Mouse (Mus musculus) kidney, embryonic 16.5 days (tissue): ENCODE data around the gene Zrsr1. TPM values are rescaled to one million over a fixed set of nuclear protein-coding genes. Genes with fewer than 3 reads are reported as not detected.

ENCODE experiments used
- ATAC-seq: fragments of 200-750 bp; cut with Nextera tagmentation; 2 replicates; pipeline ENCODE4 v1.8.0; 2017; ENCODE audit warnings: moderate TSS enrichment; ENCODE audit not compliant: low FRiP score, low TSS enrichment
- H3K27ac ChIP-seq: fragments of 300-500 bp; sonication (generic); 2 replicates; pipeline ENCODE4 v1.5.1; 2014; ENCODE audit warnings: low read length
- H3K27me3 ChIP-seq: fragments of 300-500 bp; sonication (generic); 2 replicates; pipeline ENCODE4 v1.6.1; 2014; ENCODE audit warnings: low read length, control low read depth, mixed read lengths; ENCODE audit not compliant: insufficient read depth
- H3K36me3 ChIP-seq: fragments of 300-500 bp; sonication (generic); 2 replicates; pipeline ENCODE4 v1.6.1; 2014; ENCODE audit warnings: low read length, control low read depth, mixed read lengths; ENCODE audit not compliant: insufficient read depth
- H3K4me1 ChIP-seq: fragments of 300-500 bp; sonication (generic); 2 replicates; pipeline ENCODE4 v1.6.1; 2014; ENCODE audit warnings: low read length, control low read depth, mixed read lengths; ENCODE audit not compliant: insufficient read depth
- H3K4me2 ChIP-seq: fragments of 300-500 bp; sonication (generic); replicated peaks from 2 replicates; pipeline ENCODE4 v1.6.1; 2014; ENCODE audit warnings: low read depth, low read length
- H3K4me3 ChIP-seq: fragments of 300-500 bp; sonication (generic); 2 replicates; pipeline ENCODE4 v1.5.1; 2014; ENCODE audit warnings: mild to moderate bottlenecking, low read length
- H3K9ac ChIP-seq: fragments of 300-500 bp; sonication (generic); replicated peaks from 2 replicates; pipeline ENCODE4 v1.6.1; 2014; ENCODE audit warnings: low read length
- H3K9me3 ChIP-seq: fragments of 300-500 bp; sonication (generic); 2 replicates; pipeline ENCODE4 v1.6.1; 2016; ENCODE audit warnings: low read length, control low read depth
- WGBS: fragments of 180-500 bp; shearing (Covaris S2); extraction: QIAGEN DNeasy Blood & Tissue Kit; methylation state at CpG from one replicate; pipeline ENCODE4 v1.1.7; 2014; 5-methylcytosine and 5-hydroxymethylcytosine counted together
- polyA plus RNA-seq: library from polyadenylated mRNA; unstranded; fragments of >200 nt; fragmentation: Nextera tagmentation; extraction: Ambion mirVana; gene quantifications from 2 replicates; pipeline ENCODE4 v1.2.1, GENCODE M21; 2015

Zrsr1 gene
- polyA plus RNA-seq, 1 experiment from 2014 or later: 3.7 TPM

DNA sequence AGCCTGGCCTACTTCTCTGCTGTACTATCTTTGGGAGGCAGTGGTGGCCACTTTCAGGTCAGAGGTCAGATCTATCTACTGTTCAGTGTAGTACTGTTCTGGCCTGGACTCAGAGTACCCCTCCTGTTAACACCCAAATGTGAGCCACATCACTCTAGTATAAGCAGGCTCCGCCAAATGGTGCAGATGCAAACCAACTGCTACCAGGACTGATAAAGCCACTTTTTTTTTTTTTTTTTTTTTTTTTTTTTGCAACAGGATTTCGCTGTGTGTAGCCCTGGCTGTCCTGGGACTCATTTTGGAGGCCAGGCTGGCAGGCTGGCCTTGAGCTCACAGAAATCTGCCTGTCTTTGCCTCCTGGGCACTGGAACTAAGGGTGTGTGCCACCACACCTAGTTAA, 32.8 kb upstream of the Zrsr1 start:
- 89% methylated on average over 2 of the region's 2 CpGs for WGBS
- ATAC-seq: no peak
- no peak overlapping the region for H3K4me2 ChIP-seq
- H3K27me3 ChIP-seq: no peaks in the 10 kb centered on the region
- H3K9ac ChIP-seq: no peak overlapping the region
- H3K4me3 ChIP-seq: no peak overlapping the region
- no peaks in the 10 kb centered on the region for H3K4me1 ChIP-seq
- H3K27ac ChIP-seq: no peak overlapping the region
- no peaks in the 10 kb centered on the region for H3K9me3 ChIP-seq
- no peaks in the 10 kb centered on the region for H3K36me3 ChIP-seq

DNA sequence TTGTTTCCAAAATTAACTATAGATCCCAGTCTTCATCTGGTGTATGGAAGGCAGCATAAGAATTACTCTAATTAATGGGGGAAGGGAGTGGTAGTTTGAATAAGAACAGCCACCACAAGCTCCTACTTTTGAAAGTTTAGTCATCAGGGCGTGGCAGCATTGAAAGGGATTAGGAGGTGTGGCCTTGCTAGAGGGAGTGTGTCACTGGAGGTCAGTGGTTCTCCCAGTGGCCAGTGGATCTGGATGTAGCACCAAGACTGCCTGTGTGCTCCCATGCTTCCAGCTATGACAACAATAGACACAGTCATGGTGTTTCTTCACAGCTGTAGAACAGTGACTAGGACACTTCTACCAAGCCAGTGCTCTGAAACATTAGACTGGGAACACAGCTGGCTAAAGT, 22.7 kb upstream of the Zrsr1 start:
- Histone ChIP-seq H3K27me3 (no peaks in the 10 kb centered on the region), H3K4me2 (no peak overlapping the region), H3K4me1 (no peaks in the 10 kb centered on the region), H3K9me3 (no peaks in the 10 kb centered on the region), H3K27ac (no peak overlapping the region), H3K4me3 (no peak overlapping the region), H3K36me3 (no peaks in the 10 kb centered on the region), H3K9ac (no peak overlapping the region)
- 96% methylated on average over 1 of the region's 1 CpGs for WGBS
- ATAC-seq: no peak

DNA sequence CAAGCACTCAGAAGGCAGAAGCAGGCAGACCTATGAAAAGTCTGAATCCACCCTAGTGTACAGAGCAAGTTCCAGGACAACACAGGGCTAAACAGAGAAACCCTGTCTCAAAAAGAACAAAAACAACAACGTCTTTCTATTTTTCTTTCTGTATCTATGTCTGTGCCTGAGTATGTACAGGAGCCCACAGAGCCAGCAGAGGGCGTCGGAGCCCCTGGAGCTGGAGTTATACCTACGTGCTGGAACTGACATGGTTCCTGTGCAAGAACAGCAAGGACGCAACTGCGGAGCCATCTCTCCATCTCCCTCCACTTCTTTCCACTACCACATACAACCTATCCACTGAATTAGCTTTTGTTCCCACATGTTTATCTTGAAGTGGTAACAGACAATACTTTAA, 21.7 kb upstream of the Zrsr1 start:
- H3K4me3 ChIP-seq: no peak overlapping the region
- no peaks in the 10 kb centered on the region for H3K27me3 ChIP-seq
- no peak overlapping the region for H3K4me2 ChIP-seq
- WGBS: 90% methylated on average over 6 of the region's 6 CpGs
- no peak overlapping the region for H3K9ac ChIP-seq
- H3K27ac ChIP-seq: no peak overlapping the region
- H3K4me1 ChIP-seq: no peaks in the 10 kb centered on the region
- H3K36me3 ChIP-seq: no peaks in the 10 kb centered on the region
- H3K9me3 ChIP-seq: no peaks in the 10 kb centered on the region
- ATAC-seq: no peak

DNA sequence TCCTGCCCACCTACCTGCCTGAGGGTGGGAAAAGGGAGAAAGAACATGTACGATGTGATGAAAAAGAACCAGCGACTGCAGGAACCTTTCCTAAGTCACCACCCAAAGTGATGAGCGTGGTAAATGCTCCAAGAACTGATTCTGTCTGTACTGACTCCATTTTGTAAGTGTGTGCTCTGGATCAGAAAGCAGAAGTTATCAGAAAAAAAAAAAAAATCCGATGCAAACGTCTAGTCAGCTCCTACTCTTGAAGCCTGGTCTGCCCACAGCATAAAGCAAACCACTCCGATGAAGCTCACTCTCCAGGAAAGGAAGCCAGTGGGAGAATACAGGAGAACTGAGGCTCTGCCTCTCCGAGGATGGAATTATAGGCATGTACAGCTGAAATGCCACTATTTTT, 19.1 kb upstream of the Zrsr1 start:
- H3K36me3 ChIP-seq: no peaks in the 10 kb centered on the region
- H3K4me2 ChIP-seq: no peak overlapping the region
- WGBS: 92% methylated on average over 7 of the region's 7 CpGs
- no peaks in the 10 kb centered on the region for H3K4me1 ChIP-seq
- H3K4me3 ChIP-seq: no peak overlapping the region
- no peak overlapping the region for H3K9ac ChIP-seq
- H3K9me3 ChIP-seq: no peaks in the 10 kb centered on the region
- no peak overlapping the region for H3K27ac ChIP-seq
- ATAC-seq: no peak
- H3K27me3 ChIP-seq: no peaks in the 10 kb centered on the region

DNA sequence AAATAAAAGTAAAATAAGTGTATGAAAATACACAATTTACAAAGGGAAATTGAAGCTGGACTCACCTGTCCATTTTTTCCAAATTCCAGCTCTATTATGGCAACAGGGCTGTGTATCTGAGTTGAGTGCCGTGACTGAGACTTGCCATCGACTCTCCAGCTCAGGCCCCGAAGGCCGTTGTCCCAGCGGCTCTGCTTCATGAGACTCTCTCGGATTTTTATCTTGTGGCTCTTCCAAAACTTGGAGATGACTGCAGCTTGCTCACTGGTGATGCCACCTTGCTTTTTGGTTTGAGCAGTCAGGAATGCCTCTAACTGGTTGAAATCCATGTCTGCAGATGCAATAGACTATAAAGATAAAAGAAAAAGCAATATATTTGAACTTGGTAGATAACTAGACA, 15.5 kb upstream of the Zrsr1 start:
- Histone ChIP-seq H3K36me3 (no peaks in the 10 kb centered on the region), H3K4me1 (no peaks in the 10 kb centered on the region), H3K27me3 (no peaks in the 10 kb centered on the region), H3K4me3 (no peak overlapping the region), H3K4me2 (no peak overlapping the region), H3K27ac (no peak overlapping the region), H3K9ac (no peak overlapping the region), H3K9me3 (no peaks in the 10 kb centered on the region)
- ATAC-seq: no peak
- WGBS: 96% methylated on average over 6 of the region's 6 CpGs

DNA sequence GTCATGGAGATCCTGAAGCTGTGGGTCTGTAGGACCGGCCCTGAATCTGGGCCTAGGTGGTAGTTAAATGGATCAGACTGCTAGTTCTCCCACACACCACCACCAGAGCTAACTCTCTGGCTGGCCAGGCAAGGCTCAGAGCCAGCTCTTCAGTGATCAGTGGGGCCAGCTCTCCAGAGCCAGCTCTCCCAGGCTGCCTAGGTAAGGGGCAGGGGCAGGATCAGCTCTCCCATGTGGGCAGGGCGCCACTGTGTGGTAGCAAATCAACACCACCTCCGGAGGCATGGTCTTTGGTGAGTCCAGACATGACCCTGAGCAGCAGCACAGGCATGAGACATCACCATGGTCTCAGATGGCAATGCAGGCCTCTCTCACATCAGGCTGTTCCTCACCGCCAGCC, 15.0 kb upstream of the Zrsr1 start:
- no peaks in the 10 kb centered on the region for H3K9me3 ChIP-seq
- H3K4me3 ChIP-seq: no peak overlapping the region
- H3K27ac ChIP-seq: no peak overlapping the region
- H3K9ac ChIP-seq: no peak overlapping the region; the same call in 1 of the 2 replicates
- H3K27me3 ChIP-seq: no peaks in the 10 kb centered on the region
- H3K4me1 ChIP-seq: no peaks in the 10 kb centered on the region
- H3K36me3 ChIP-seq: no peaks in the 10 kb centered on the region
- ATAC-seq: peak; percentile 71
- WGBS: 76% methylated on average over 4 of the region's 4 CpGs
- no peak overlapping the region for H3K4me2 ChIP-seq

DNA sequence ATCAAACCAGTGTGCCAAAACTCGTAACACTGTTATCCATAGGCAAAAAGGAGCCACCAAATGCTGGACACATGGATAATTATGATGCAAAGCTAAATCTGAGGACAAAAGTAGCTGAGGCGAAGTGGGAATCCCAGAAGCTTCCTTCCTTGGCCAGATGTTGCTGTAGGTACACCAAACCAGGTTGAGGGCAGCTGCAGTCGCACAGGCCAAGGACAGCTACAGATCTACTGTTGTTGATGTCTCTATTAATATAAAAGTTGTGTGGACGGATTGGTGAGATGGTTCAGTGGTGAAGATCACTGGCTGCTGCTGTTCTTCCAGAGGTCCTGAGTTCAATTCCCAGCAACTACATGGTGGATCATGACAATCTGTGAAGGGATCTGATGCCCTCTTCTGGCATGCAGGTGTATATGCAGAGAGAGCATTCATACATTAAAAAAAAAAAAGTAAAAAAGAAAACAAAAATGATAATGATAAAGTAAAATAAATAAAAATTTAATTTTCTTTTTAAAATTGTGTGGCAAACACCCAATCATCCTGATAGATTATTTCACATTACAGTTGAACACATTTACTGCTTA, 13.9 kb upstream of the Zrsr1 start:
- no peaks in the 10 kb centered on the region for H3K9me3 ChIP-seq
- H3K4me3 ChIP-seq: no peak overlapping the region
- H3K27ac ChIP-seq: no peak overlapping the region
- ATAC-seq: no peak
- no peaks in the 10 kb centered on the region for H3K4me1 ChIP-seq
- 89% methylated on average over 4 of the region's 4 CpGs for WGBS
- no peaks in the 10 kb centered on the region for H3K27me3 ChIP-seq
- no peak overlapping the region for H3K9ac ChIP-seq
- no peak overlapping the region for H3K4me2 ChIP-seq
- H3K36me3 ChIP-seq: no peaks in the 10 kb centered on the region

DNA sequence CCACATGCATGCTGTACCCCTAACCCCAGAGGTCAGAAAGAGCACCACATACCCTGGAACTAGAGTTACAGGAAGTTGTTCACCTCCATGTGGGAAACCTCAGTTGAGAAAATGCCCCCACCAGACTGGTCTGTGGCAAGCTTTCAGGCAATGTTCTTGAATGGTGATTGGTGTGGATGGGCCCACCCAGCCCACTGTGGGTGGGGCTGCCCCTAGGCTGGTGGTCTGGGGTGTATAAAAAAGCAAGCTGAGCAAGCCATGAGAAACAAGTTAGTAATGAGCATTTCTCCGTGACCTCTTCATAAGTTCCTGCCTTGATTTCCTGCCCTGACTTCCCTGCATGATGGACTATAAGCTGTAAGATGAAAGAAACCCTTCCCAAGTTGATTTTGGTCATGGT, 9.7 kb upstream of the Zrsr1 start:
- no peaks in the 10 kb centered on the region for H3K4me1 ChIP-seq
- H3K27me3 ChIP-seq: no peaks in the 10 kb centered on the region
- no peak overlapping the region for H3K27ac ChIP-seq
- peaks cover 6% of the 10 kb centered on the region for H3K9me3 ChIP-seq
- 92% methylated on average over 1 of the region's 1 CpGs for WGBS
- H3K4me2 ChIP-seq: no peak overlapping the region
- no peak for ATAC-seq
- H3K4me3 ChIP-seq: no peak overlapping the region
- no peak overlapping the region for H3K9ac ChIP-seq
- H3K36me3 ChIP-seq: peaks cover 6% of the 10 kb centered on the region; the same call in 1 of the 2 replicates

DNA sequence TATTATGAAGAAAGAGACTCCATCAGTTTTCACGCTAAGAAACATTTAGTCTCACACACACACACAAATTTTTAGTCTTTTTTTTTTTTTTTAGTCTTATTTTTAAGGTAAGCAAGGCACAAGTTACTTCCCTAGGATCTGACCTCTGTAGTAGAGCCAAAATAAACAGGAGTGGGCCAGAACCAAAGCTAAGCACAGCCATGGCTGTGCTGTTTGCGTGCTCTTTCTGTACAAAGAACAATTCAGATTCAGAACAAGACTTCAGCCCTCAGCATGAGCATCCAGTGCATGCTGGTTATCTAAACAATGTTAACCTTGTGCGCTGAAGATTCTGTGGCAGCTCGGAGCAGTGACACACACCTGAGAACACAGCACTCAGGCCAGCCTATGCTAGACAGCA, 7.4 kb upstream of the Zrsr1 start:
- Histone ChIP-seq H3K4me3 (no peak overlapping the region), H3K9ac (no peak overlapping the region), H3K27me3 (no peaks in the 10 kb centered on the region), H3K27ac (no peak overlapping the region), H3K4me2 (no peak overlapping the region), H3K4me1 (no peaks in the 10 kb centered on the region), H3K36me3 (peaks cover 12% of the 10 kb centered on the region), H3K9me3 (peaks cover 16% of the 10 kb centered on the region)
- 77% methylated on average over 4 of the region's 4 CpGs for WGBS
- ATAC-seq: no peak

DNA sequence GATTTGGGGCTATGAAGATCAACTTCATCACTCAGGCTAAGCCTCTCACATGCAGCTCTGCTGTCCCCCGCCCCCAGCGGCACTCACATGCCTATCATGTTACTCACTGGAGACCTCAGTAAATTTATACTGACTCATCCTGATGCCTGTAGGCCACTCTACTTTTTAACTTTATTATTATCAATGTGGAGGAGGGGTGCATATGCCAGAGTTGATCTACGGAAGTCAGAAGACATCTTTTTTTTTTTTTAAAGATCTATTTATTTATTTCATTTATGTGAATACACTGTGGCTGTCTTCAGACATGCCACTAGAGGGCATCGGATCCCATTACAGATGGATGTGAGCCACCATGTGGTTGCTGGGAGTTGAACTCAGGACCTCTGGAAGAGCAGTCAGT, 6.3 kb upstream of the Zrsr1 start:
- Histone ChIP-seq H3K27ac (no peak overlapping the region), H3K4me3 (no peak overlapping the region), H3K9me3 (peaks cover 22% of the 10 kb centered on the region), H3K9ac (no peak overlapping the region), H3K36me3 (peaks cover 15% of the 10 kb centered on the region), H3K4me1 (no peaks in the 10 kb centered on the region), H3K27me3 (no peaks in the 10 kb centered on the region), H3K4me2 (no peak overlapping the region)
- ATAC-seq: no peak
- 57% methylated on average over 4 of the region's 4 CpGs for WGBS
